Mouse (Mus musculus) cerebellum, postnatal 4 days (tissue): ENCODE data around the gene Grid1.

Source experiments
- DNase-seq, 2 experiments: peaks; one replicate each; pipeline ENCODE4 v3.0.0; 2022; ENCODE audit warnings: low spot score in 2 of 2, mixed read lengths in 1 of 2

Gene Grid1

DNA sequence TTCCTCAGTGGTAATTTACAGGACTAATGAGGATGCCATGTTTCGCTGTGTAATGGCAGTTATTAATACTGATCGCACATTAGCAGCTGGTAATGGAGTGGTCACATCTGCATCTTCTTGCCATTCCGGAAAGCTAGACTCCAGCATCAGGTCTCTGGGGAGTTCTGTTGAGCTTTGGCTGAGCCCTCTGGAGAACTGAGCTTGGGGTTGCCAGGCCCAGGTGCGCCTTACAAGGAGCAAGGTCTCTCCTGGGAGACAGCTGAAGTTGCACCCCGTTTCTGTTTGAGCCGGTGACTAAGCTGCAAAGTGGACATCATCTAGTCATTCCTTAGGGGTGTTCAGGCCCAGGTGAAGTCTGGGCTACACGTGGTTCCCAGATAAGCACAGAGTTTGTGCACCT lies 186.8 kb downstream of the Grid1 start:
- no peak for DNase-seq

DNA sequence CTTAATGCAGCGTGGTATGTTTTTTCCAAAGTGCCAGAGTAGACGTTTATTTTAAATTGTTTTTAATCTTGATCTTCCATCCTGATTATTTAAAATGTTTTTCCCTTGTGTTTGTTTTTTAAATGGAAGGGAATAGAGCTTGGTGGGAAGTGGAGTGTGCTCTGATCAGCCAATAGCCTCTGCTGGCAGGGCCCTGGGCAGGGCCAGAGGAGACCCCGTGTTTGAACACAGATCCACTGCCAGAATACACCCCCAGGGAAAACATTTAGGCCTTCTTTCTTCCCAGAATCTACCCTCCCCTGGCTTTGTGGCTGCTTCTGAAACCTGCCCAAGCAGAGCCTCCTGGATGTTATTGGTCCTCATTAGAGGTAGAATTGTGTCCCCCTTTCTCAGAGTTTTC lies 188.8 kb downstream of the Grid1 start:
- DNase-seq = no peak

DNA sequence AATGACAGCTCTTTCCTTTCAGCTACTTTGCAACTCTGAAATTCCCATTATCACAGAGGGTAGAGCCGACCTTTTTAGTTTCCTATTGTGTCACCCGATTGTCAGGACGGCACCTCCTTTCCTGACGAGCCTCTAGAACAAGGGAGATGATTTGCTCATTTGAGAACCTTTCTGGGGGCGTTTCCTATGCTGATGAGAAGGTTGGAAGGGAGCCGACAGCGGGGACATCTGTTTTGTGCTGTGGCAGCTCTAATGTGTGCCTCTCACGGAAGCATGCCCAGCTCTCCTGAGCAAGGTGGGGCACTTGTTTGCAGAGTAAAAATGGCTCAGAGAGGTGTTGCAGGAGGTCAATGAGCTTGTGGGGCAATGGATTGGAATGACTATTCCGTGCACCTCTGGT lies 189.2 kb downstream of the Grid1 start:
- no peak for DNase-seq

DNA sequence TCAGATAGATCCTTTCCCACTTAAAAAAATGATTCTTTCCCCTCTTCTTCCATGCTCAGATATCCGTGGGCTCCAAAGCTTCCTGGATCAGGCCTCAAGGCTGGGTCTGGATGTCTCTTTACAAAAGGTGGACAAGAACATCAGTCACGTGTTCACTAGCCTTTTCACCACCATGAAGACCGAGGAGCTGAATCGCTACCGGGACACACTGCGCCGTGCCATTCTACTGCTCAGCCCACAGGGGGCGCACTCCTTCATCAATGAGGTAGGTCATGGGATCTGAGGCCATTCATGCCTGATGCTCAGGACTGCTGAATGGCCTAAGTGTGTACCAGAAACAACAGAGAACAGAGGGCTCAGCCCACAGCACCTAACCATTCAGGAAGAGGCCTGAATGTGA lies 206.8 kb downstream of the Grid1 start:
- no peak for DNase-seq

DNA sequence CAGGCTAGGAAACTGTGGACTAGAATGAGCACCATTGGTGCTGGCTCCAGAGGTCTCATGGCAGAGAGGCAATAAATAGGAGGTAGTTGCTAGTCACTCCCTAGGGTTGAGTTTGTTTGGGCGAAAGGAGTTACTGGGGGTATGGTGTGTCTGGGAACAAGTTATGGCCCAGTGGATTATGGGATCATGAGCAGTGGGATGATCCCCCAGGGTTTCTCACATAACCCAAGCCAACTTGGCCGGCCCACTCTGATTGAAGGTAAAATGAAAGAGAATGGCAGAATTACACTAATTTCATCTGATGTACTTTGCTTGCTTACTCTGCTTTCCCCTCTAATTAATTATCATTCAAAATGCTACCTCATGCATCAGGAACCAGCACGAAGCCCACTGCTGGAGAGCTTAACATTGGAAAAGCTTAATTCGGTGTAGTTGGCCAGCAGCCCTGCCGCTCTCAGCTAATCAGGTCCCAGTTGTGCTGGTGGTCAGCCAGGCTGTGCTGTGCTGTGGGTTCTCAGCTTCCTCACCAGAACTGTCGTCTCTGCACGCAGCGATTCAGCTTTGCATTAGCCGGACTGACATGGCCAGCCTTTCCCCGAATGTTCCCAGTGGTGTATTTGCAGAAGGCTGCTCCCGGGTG lies 207.7 kb downstream of the Grid1 start:
- DNase-seq = peak in 1 of 2 experiments; percentile 29

DNA sequence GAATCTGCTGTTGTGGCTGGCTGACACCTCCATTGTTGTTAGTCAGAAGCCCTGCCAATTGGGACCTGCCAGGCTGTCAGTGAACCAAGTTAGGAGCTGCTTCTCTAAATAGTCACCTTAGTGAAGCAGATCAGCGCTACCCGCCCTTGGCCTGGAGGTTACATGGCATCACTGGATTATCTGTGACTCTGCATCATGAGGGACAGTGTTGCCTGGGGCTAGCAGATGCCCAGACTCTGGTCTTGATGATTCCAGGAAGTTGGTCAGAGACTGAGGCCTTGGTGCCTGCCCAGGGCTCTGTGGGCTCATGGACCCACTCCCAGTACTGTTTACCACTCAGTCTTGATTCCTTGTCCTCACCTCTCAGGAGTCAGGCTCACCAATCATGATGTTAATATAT lies 209.7 kb downstream of the Grid1 start:
- DNase-seq = no peak

DNA sequence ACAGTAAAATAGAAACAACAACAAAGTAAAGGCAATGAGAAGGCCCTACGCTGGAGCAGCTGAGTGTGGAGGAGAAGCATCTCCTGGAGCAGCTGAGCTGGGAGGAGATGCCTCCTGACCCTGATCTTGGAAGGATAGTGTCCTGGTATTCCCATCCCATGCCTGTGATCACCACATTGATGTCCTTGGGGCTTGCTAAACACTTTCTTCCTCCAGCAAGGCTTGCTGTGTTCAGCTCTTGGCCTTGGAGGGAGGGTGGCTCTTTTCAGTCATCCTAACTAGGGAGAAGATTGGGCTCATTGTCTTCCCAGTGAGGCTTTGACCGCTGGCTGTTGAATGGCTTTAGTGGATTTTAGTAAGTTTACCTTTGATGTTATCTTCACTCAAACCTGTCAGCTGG lies 210.4 kb downstream of the Grid1 start:
- DNase-seq = no peak

DNA sequence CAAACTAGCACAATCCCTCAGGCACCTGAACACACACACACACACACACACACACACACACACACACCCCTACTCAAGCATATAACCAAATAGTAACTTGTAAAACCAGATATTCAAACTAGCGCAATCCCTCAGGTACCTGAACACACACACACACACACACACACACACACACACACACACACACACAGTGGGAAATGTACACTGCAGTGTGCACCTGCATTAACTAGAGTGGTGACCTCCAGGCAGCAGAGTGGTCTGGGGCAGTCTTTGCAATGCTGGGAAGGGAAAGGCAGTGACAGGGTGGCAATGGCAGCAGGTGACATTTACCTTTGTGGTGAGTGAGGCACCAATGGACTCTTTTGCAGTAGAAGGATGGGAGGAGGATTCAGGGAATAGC lies 212.4 kb downstream of the Grid1 start:
- no peak for DNase-seq

DNA sequence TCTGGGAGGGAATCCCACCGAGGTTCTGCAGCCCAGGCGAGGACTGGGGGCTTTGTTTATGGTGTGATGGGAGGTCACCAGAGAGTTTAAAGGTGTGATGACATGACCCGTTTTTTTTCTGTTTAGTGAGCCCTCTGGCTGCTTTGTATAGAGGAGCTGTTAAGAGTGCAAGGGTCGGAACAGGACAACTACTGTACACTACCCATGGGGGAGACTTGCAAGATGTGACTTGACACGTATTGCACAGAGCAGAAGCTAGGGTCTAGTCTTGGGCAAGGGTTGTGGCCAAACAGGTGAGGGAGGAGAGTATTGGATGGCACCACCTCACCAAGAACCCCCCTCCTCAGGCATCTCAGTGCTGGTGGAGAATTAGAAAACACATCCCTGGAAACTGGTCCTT lies 224.4 kb downstream of the Grid1 start:
- DNase-seq = no peak

DNA sequence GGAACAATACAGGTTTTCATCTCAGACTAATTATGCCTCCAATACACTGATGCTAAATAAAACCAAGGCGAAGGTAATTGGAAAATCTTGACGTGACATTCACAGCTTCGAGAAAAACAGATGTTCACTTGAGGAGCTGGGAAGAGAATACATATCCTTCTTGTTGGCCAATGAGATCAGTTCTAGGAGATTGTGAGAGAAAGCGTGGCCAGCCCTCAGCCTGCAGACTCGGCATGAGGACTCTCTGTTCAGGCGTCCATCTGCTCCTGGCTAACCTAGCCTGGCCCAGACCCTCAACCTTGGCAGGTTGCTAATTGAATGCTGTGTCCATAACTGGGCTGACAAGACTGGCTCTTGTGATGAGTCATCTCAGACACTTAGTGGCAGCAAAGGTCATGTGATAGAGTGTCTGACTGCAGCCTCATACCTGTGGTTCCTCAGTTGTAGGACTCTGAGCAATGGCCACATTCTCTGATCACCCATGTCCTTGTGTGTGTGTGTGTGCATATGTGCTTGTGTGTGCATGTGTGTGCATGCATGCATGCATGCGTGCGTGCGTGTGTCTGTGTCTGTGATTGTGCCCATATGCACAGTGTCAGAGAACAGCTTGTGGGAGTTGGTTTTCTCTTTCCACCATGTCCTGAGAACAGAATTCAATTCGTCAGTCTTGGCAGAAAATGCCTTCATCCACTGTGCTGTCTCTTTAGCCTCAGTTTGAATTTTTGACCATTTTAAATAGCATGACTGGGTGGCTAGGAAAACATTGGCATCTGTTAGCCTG lies 225.2 kb downstream of the Grid1 start:
- peak in 1 of 2 experiments; percentile 7 for DNase-seq

DNA sequence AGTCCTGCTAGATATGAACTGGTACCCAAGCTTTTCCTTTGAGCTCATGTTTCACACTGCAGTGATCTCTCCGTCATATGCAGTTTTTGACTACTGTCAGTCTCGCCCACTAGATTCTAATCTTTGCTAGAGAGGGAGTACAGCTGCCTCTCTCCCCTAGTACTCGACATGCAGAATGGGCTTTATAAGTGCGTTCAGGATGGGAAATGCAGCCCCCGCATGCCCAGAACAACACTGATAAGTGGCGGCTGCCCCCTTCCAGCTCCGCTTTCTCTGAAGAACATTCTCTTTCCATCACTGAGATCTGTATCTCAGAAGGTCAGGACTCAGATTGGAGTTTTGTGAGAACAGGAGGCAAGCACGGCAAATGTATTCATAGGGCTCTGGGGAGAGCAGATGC lies 229.3 kb downstream of the Grid1 start:
- DNase-seq = no peak

DNA sequence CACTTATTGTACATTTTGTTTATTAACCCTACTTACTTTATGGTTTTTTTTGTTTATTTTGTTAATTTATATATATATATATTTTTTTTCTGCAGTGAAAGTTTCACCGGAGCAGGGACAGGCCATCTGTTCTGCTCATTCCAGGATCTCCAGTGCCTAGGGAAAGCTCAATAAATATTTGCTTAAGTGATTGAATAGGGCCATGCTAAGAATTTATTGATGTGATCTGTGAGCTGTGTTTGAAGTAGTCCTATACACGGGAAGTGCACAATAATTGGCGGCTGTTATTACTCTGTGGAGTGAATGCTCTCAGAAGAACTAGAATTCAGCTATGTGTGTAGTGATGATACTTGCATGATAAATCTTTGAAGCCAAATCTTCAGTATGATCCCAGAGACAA lies 234.2 kb downstream of the Grid1 start:
- DNase-seq = no peak

DNA sequence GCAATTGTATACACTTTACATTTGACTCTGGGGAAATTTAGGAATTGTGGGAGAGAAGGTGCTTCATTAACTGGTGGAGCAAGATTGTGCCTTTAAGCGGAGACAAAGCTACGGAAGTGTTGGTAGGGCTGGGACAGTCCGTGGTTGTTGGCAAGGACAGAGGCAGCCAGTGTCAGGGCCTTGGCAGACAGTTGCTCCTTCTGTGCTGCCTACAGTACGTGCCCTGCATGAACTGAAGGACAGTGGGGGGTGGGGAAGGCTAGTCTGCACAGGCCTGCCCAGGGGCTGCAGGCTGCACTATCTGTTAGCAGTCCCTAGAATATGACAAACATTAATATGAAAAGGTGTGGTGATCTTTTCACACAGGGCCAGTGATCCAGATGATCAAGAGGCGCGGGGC lies 254.7 kb downstream of the Grid1 start:
- peak in 1 of 2 experiments; percentile 64 for DNase-seq

DNA sequence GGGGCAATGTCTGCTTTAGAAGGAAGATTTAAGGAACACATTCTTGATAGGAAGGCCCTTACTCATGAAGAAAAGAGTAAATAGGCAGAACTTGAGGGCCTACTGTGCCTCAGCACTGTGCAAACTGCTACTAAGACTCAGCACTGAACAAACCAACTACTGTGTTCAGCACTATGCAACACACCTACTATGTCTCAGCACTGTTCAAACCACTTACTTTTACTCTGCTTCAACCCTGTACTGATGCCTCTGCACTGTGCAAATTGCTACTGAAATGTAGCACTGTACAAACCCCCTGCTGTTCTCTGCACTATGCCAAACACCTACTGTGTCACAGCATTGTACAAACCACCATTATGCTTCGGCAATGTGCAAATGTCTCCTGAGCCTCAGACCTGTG lies 260.0 kb downstream of the Grid1 start:
- no peak for DNase-seq

DNA sequence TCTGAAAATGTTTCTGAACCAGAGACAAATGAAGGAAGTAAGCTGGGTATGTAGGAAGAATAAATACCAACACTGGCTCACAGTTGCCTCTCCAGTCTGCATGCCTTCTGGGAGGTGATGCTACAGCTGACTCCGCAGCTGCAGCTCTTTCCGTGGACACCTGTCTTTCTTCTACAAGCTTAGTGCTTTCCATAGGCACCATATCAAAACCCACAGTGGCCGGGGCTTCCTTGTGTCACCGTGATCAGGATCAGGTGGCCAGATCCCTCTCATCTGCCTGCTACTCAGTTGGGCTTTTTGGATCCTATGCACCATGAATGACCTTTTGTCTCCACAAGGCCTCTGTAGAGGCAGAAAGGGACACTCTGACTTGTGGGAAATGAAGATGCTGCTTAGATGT lies 272.7 kb downstream of the Grid1 start:
- DNase-seq = no peak

DNA sequence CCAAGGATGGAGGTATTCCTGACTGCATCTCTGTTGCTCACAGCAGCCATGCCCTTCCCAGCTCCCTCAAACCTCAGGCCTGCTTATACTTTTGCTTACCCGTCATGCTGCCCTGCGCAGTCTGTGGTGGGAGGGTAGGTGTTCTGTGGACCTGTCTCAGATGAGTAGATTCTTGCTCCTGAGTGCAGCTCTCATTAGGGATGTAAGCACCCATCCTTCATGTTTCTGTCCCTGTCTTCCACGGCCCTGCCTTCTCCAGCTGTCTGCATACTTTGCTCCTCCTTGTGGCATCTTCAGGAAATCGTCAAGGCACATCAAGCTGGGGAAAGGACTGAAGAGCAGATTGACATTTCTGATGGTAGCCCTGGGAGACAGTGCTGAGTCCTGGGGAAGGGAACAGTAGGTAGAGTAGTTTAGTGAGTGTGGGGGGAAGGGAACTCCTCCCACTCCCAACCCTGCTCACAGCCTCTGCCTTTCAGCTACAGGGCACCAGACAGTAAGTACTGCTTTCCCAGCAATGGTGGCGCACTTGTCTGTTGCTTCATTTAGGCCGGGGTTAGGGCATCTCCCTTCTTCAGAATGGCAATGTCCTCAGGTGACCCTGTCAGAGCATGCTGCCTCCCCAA lies 273.8 kb downstream of the Grid1 start:
- DNase-seq = no peak

DNA sequence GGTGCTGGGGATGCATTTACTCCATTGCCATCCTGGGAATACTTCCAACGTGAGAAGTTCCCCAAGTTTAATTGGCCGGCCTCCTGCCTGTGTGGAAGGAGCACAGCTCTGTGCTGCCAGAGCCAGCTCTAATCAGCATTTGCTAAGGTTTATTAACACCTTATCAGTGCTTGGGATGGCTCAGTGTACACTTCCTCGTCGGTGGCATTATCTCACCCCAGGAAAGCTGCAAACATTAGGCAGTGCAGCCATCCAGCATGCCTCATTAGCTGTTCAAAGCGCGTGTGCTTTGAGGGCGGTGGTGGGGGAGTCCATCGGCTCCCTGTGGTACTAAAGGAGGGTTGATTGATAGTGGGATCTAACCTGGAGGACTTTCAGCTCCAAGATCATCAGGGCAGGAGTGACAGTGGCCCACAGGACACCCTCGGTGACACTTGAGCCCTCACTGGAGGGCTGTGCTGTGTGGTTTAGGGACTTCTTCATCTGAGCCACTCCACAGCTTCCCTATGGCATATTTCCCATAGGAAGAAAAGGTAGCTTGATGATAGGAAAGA lies 275.7 kb downstream of the Grid1 start:
- no peak for DNase-seq

DNA sequence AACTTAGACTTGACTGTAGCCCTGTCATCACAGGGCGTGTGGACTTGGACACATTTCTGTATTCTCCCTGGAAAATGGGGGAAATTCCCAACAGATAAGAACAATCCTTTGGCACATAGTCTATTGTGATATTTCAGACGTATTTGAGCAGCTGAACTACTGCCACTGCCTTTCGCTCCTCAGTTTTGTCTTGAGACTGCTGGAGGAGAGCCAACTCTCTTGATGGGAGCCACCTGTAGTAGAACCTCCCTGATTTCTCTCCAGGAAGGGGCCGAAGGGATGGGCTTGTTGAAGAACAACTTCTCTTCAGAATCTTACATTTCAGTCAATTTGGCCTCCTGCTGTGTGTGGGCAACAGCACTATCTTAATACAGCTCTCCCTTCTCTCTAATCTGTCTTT lies 276.2 kb downstream of the Grid1 start:
- DNase-seq = no peak

DNA sequence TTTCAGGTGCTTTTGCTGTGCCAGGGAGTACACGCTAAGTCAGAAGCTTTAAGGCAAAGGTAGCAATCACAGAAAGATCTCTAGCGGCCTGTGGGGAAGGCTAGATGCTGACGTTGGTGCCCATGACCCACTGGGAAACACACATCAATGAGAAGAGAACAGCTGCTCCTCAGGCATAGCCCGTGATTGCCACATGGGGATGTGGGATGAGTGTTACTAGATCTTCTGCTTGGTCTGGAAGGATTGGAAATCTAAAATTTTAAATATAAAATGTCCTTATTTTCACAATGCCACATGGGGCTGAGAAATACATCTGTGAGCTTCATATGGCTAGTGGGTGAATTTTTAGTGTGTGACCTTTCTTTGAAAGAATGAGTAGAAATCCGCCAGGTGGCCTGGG lies 277.3 kb downstream of the Grid1 start:
- no peak for DNase-seq

DNA sequence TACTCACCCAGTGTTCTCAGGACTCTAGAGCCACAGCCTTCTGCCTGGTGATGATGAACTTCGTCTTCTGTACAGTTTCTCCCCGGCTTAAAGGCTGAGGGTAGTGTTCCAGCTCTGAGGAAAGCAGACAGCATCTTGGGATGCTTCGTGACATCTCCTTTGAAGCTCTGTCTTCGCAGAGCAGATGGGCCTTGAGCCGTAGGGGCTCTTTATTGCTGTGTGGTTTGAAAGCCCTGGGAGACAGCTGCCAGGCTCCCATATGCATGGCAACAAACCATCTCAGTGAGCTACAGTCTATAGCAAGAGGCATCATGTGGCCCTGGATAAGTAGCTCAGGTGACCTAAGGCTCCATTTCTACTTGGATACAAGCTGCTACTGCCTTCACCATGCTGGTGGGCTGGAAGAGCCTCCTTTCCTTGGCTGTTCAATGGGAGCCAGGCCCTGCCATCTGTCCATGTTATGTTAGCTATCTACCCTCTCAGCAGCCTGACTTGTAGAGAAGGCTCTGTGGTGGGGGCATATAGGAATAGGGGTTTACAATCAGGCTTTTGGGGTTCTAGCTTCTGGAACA lies 283.8 kb downstream of the Grid1 start:
- no peak for DNase-seq

DNA sequence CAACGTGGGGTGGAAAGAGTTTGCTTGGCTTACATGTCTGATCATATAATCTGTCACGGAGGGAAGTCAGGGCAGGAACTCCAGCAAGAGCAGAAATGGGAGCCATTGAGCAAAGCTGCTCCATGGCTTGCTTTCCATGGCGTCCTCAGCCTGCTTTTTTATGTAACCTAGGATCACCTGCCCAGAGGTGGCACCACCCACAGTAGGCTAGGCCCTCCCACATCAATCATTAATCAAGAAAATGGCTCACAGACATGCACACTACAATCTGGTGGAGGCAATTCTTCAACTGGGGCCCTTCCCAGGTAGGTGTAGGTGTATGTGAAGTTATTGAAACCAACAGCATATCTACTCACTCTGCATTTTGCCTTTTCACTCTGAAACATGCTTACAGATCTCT lies 287.7 kb downstream of the Grid1 start:
- no peak for DNase-seq

DNA sequence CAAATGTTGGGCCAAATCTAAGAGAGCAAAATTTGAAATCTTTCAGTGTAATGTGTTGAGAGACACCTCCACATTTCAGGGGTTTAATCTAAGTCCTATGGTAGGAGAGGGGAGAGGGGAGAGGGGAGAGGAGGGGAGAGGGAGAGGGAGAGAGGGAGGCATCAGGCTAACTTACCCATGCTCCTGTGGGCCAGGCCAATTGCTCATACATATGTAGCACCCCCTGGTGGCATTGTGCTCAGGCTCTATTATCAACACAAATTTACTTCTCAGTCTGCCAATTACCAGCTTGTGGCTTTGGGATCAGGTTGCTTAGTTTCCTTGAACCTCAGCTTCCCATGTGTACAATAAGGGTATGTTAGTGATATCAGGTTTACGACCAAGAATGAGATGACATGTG lies 291.0 kb downstream of the Grid1 start:
- peak in 1 of 2 experiments; percentile 38 for DNase-seq
